Mouse (Mus musculus) liver, adult 2 months (tissue): ENCODE measurements around the gene 1700013G24Rik.

Experiments used
- CTCF ChIP-seq: fragments of 200-500 bp; IDR thresholded peaks from 2 replicates; pipeline ENCODE4 v1.5.1; 2011; ENCODE audit warnings: low read depth, low read length, control low read depth
- POLR2A ChIP-seq: fragments of 200-500 bp; IDR thresholded peaks from 2 replicates; pipeline ENCODE4 v1.6.1; 2011; ENCODE audit warnings: low read length, control low read depth; ENCODE audit not compliant: insufficient read depth; ENCODE audit errors: extremely low read depth

- TF ChIP-seq CTCF (no peak), POLR2A (no peak)
These were observed 47.5 kb upstream of the 1700013G24Rik start for GRCm38 (mm10) chr4:137405571-137405970.
